Mouse (Mus musculus) urinary bladder, adult 2 months (tissue): ENCODE data around the gene Ermp1. TPM values are rescaled to one million over a fixed set of nuclear protein-coding genes. Genes with fewer than 3 reads are reported as not detected.

Experiments
- DNase-seq: peaks from one replicate; pipeline ENCODE4 v3.0.0; 2022; ENCODE audit warnings: low spot score
- polyA plus RNA-seq: library from polyadenylated mRNA; depleted of rRNA; stranded (reverse); fragments of >200 nt; gene quantifications from 2 replicates; pipeline ENCODE4 v1.2.3, GENCODE M21; 2012

The Ermp1 gene
- polyA plus RNA-seq, 1 experiment = 192 TPM

- no peak for DNase-seq
Observed at GRCm38 (mm10) chr19:29661974-29662580, 13.9 kb upstream of the Ermp1 start.

- no peak for DNase-seq
Observed at GRCm38 (mm10) chr19:29660835-29661764, 12.9 kb upstream of the Ermp1 start.

- no peak for DNase-seq
Observed at GRCm38 (mm10) chr19:29659705-29660104, 11.5 kb upstream of the Ermp1 start.

GRCm38 (mm10) chr19:29658836-29659235 is 10.6 kb upstream of the Ermp1 start:
- no peak for DNase-seq

- DNase-seq = no peak
Observed at GRCm38 (mm10) chr19:29657558-29657957, 9.3 kb upstream of the Ermp1 start.

- DNase-seq = no peak
Observed at GRCm38 (mm10) chr19:29657033-29657432, 8.8 kb upstream of the Ermp1 start.

GRCm38 (mm10) chr19:29656620-29657019 is 8.4 kb upstream of the Ermp1 start:
- no peak for DNase-seq

- DNase-seq = no peak
Observed at GRCm38 (mm10) chr19:29656029-29656428, 7.8 kb upstream of the Ermp1 start.

- no peak for DNase-seq
Observed at GRCm38 (mm10) chr19:29655148-29655547, 6.9 kb upstream of the Ermp1 start.

- DNase-seq = no peak
Observed at GRCm38 (mm10) chr19:29653768-29654265, 5.6 kb upstream of the Ermp1 start.

- no peak for DNase-seq
Observed at GRCm38 (mm10) chr19:29649683-29650082, 1.5 kb upstream of the Ermp1 start.

- no peak for DNase-seq
Observed at GRCm38 (mm10) chr19:29648550-29648914, 317 bp upstream of the Ermp1 start.

- DNase-seq = no peak
Observed at GRCm38 (mm10) chr19:29644747-29645146, 3.5 kb downstream of the Ermp1 start.

- no peak for DNase-seq
Observed at GRCm38 (mm10) chr19:29643194-29643922, 4.9 kb downstream of the Ermp1 start.

- no peak for DNase-seq
Observed at GRCm38 (mm10) chr19:29642211-29642610, 6.0 kb downstream of the Ermp1 start.

GRCm38 (mm10) chr19:29641510-29641909 is 6.7 kb downstream of the Ermp1 start:
- DNase-seq = no peak

- no peak for DNase-seq
Observed at GRCm38 (mm10) chr19:29641055-29641454, 7.2 kb downstream of the Ermp1 start.

GRCm38 (mm10) chr19:29612102-29612501 is 36.1 kb downstream of the Ermp1 start:
- DNase-seq = no peak

GRCm38 (mm10) chr19:29610907-29611306 is 37.3 kb downstream of the Ermp1 start:
- DNase-seq = no peak

GRCm38 (mm10) chr19:29608212-29608611 is 40.0 kb downstream of the Ermp1 start:
- no peak for DNase-seq

GRCm38 (mm10) chr19:29607521-29607920 is 40.7 kb downstream of the Ermp1 start:
- no peak for DNase-seq

GRCm38 (mm10) chr19:29604653-29605052 is 43.6 kb downstream of the Ermp1 start:
- DNase-seq = no peak
